Mouse (Mus musculus) macrophage (primary cell): ENCODE data around the gene Rnf186. TPM values are rescaled to one million over a fixed set of nuclear protein-coding genes. Genes with fewer than 3 reads are reported as not detected.

ENCODE experiments used
- H3K27ac ChIP-seq: fragments of 350-480 bp; formaldehyde crosslinking; 2 replicates; pipeline ENCODE4 v1.9.0; 2021
- H3K36me3 ChIP-seq: fragments of 350-480 bp; formaldehyde crosslinking; 2 replicates; pipeline ENCODE4 v1.9.0; 2021; ENCODE audit errors: inconsistent target
- H3K4me3 ChIP-seq: fragments of 350-480 bp; formaldehyde crosslinking; 2 replicates; pipeline ENCODE4 v1.9.0; 2021; ENCODE audit errors: inconsistent target
- H3K79me2 ChIP-seq: fragments of 350-480 bp; formaldehyde crosslinking; 2 replicates; pipeline ENCODE4 v1.9.0; 2021; ENCODE audit errors: inconsistent target
- WGBS: methylation state at CpG from one replicate; pipeline ENCODE4 v1.1.7; 2026; ENCODE audit warnings: inconsistent platforms; ENCODE audit not compliant: missing documents; 5-methylcytosine and 5-hydroxymethylcytosine counted together
- polyA plus RNA-seq: library from polyadenylated mRNA; stranded (reverse); fragments of 250-400 nt; gene quantifications from 3 replicates; pipeline ENCODE4 v1.2.4, GENCODE M21; 2018; ENCODE audit warnings: inconsistent platforms

Gene Rnf186
- polyA plus RNA-seq, 1 experiment from 2014 or later, result not detected

- 85% methylated on average over 12 of the region's 12 CpGs for WGBS
- no peaks in the 10 kb centered on the region for H3K36me3 ChIP-seq
- no peak overlapping the region for H3K4me3 ChIP-seq
- H3K79me2 ChIP-seq, result no peaks in the 10 kb centered on the region
- H3K27ac ChIP-seq, result no peak overlapping the region
Observed at GRCm38 (mm10) chr4:138980771-138981420, 14.0 kb downstream of the Rnf186 start.

GRCm38 (mm10) chr4:138983422-138983821, 16.5 kb downstream of the Rnf186 start:
- H3K27ac ChIP-seq, result no peak overlapping the region
- 89% methylated on average over 3 of the region's 3 CpGs for WGBS
- H3K79me2 ChIP-seq, result no peaks in the 10 kb centered on the region
- H3K4me3 ChIP-seq, result no peak overlapping the region
- H3K36me3 ChIP-seq, result no peaks in the 10 kb centered on the region

GRCm38 (mm10) chr4:138984744-138985143, 17.8 kb downstream of the Rnf186 start:
- Histone ChIP-seq H3K4me3 (no peak overlapping the region), H3K27ac (no peak overlapping the region), H3K36me3 (no peaks in the 10 kb centered on the region), H3K79me2 (no peaks in the 10 kb centered on the region)
- 90% methylated on average over 7 of the region's 7 CpGs for WGBS

GRCm38 (mm10) chr4:138986280-138986679, 19.4 kb downstream of the Rnf186 start:
- 88% methylated on average over 5 of the region's 5 CpGs for WGBS
- H3K36me3 ChIP-seq, result 0 out of 2 replicates have a peak, but pooled peaks cover 5% of the 10 kb centered on the region
- no peak overlapping the region for H3K27ac ChIP-seq
- no peak overlapping the region for H3K4me3 ChIP-seq
- no peaks in the 10 kb centered on the region for H3K79me2 ChIP-seq

- Histone ChIP-seq H3K79me2 (no peaks in the 10 kb centered on the region), H3K4me3 (no peak overlapping the region), H3K36me3 (peaks cover 26% of the 10 kb centered on the region; the same call in 1 of the 2 replicates), H3K27ac (no peak overlapping the region)
- WGBS, result 78% methylated on average over 3 of the region's 3 CpGs
Observed at GRCm38 (mm10) chr4:138994389-138994788, 27.5 kb downstream of the Rnf186 start.

GRCm38 (mm10) chr4:138996410-138996809, 29.5 kb downstream of the Rnf186 start:
- Histone ChIP-seq H3K36me3 (peaks cover 22% of the 10 kb centered on the region; the same call in 1 of the 2 replicates), H3K4me3 (no peak overlapping the region), H3K79me2 (no peaks in the 10 kb centered on the region), H3K27ac (no peak overlapping the region)
- 97% methylated on average over 4 of the region's 5 CpGs for WGBS

- 100% methylated on average over 4 of the region's 4 CpGs for WGBS
- Histone ChIP-seq H3K4me3 (no peak overlapping the region), H3K27ac (no peak overlapping the region), H3K36me3 (peaks cover 22% of the 10 kb centered on the region; the same call in 1 of the 2 replicates), H3K79me2 (no peaks in the 10 kb centered on the region)
Observed at GRCm38 (mm10) chr4:138997121-138997520, 30.2 kb downstream of the Rnf186 start.

- H3K4me3 ChIP-seq, result no peak overlapping the region
- peaks cover 22% of the 10 kb centered on the region; the same call in 1 of the 2 replicates for H3K36me3 ChIP-seq
- WGBS, result 96% methylated on average over 11 of the region's 11 CpGs
- H3K27ac ChIP-seq, result no peak overlapping the region
- H3K79me2 ChIP-seq, result no peaks in the 10 kb centered on the region
Observed at GRCm38 (mm10) chr4:138998611-138999010, 31.7 kb downstream of the Rnf186 start.

- Histone ChIP-seq H3K36me3 (peaks cover 22% of the 10 kb centered on the region; the same call in 1 of the 2 replicates), H3K79me2 (no peaks in the 10 kb centered on the region), H3K27ac (no peak overlapping the region), H3K4me3 (no peak overlapping the region)
- 82% methylated on average over 2 of the region's 2 CpGs for WGBS
Observed at GRCm38 (mm10) chr4:139001026-139001425, 34.1 kb downstream of the Rnf186 start.

GRCm38 (mm10) chr4:139001433-139001832, 34.5 kb downstream of the Rnf186 start:
- Histone ChIP-seq H3K27ac (no peak overlapping the region), H3K36me3 (peaks cover 20% of the 10 kb centered on the region; the same call in 1 of the 2 replicates), H3K4me3 (no peak overlapping the region), H3K79me2 (no peaks in the 10 kb centered on the region)
- 85% methylated on average over 6 of the region's 6 CpGs for WGBS

- no peaks in the 10 kb centered on the region for H3K36me3 ChIP-seq
- 98% methylated on average over 8 of the region's 8 CpGs for WGBS
- H3K79me2 ChIP-seq, result no peaks in the 10 kb centered on the region
- H3K27ac ChIP-seq, result no peak overlapping the region
- H3K4me3 ChIP-seq, result no peak overlapping the region
Observed at GRCm38 (mm10) chr4:139004067-139004466, 37.2 kb downstream of the Rnf186 start.

GRCm38 (mm10) chr4:139005214-139005613, 38.3 kb downstream of the Rnf186 start:
- no peak overlapping the region for H3K27ac ChIP-seq
- no peaks in the 10 kb centered on the region for H3K36me3 ChIP-seq
- no peak overlapping the region for H3K4me3 ChIP-seq
- 92% methylated on average over 5 of the region's 6 CpGs for WGBS
- no peaks in the 10 kb centered on the region for H3K79me2 ChIP-seq

GRCm38 (mm10) chr4:139007353-139007752, 40.4 kb downstream of the Rnf186 start:
- H3K27ac ChIP-seq, result no peak overlapping the region
- no peak overlapping the region for H3K4me3 ChIP-seq
- no peaks in the 10 kb centered on the region for H3K36me3 ChIP-seq
- 97% methylated on average over 3 of the region's 3 CpGs for WGBS
- H3K79me2 ChIP-seq, result no peaks in the 10 kb centered on the region

GRCm38 (mm10) chr4:139007981-139008536, 41.1 kb downstream of the Rnf186 start:
- H3K4me3 ChIP-seq, result no peak overlapping the region
- WGBS, result 86% methylated on average over 6 of the region's 6 CpGs
- no peaks in the 10 kb centered on the region for H3K36me3 ChIP-seq
- H3K27ac ChIP-seq, result no peak overlapping the region
- no peaks in the 10 kb centered on the region for H3K79me2 ChIP-seq

GRCm38 (mm10) chr4:139011201-139011702, 44.3 kb downstream of the Rnf186 start:
- no peak overlapping the region for H3K27ac ChIP-seq
- 94% methylated on average over 13 of the region's 13 CpGs for WGBS
- H3K79me2 ChIP-seq, result no peaks in the 10 kb centered on the region
- no peak overlapping the region for H3K4me3 ChIP-seq
- no peaks in the 10 kb centered on the region for H3K36me3 ChIP-seq
